Mouse (Mus musculus) frontal cortex, postnatal 14 days (tissue): ENCODE results near the gene Rbm18.

Experiments used
- DNase-seq, 2 experiments: peaks; one replicate each; pipeline ENCODE4 v3.0.0; 2022; ENCODE audit warnings: low spot score in 2 of 2

Rbm18 gene

DNA sequence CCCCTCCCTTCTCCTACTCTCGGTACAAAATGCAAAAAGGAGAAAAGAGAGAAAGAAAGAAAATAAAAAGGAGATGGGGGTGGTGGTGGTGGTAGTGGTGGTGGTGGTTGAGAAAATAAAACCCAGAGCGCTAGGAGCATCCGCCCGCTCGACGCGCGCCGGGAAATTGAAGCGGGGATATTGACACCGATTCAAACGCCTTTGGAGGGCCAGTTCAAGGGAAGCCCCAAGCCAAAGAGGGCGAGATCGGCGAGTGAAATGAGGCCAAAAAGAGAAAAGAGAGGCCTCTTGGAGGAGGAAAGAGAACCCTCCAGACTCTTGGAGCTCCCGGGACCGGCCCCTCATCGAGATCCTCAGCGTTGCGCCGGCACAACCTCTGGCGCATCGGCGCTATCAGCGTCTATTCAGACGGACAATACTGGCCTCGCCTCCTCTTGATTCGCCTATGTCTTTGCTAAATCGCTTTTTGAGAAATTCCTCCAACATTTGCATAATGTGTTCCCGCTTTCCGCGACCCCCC lies 32.1 kb downstream of the Rbm18 start:
- no peak for DNase-seq

DNA sequence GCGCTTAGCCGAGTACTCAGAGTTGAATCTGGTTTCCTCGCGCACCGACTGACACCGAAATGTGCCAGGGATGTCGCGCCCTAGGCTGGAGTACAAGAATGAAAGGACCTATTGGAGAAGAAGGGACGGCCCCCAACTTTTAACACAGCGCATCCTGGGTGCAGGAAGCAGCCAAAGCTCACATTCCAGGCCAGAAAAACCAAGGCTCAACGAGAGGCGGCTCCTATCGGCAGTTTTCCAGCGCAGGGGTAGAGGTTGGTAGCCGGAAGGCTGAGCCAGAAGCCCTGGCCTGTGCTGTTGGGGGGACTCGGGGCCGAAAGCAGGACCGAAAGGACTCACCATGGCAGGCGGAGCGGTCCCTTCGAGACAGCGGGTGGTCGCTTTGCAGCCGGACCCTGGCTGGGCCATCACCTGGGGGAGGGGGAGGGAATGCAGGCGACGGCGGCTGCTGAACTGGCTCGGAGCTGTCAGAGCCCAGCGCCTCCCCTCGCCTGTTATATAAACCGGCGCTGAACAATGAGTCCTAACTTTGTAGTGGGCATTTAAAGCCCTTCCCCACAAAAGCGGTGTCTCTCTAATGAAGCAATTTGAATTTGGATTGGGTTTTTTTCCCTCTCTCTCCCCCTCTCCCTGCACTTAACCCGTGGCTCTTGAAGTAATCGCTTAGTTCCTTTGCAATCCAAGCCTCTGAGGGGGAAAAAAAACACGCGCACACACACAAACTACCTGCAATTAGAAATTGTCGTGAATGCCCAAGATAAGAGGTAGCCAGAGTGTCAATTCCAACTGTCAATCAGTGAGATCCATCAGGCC lies 32.8 kb downstream of the Rbm18 start:
- DNase-seq = no peak

DNA sequence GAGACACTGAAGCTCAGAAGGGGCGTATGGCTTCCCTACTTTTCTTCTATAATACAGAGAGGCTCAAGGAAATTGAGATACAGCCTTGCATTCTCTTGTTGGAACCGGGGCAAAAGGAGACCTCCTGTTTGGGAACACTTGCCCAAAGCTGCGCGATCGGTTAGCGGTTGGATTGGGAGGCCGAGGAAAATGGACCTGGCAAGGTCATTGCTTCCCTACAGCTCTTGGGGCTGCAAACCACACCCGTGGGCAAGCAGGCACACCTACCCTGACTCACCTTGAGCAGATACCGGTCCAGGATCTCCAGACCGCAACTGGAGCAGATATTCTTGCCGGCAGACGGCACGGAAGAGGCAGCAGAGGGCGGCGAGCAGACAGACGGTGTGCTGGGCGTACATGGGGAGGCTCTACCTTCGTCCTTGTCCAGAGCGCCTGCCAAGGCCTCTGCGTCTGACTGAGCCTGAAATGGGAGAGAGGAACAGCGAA lies 33.5 kb downstream of the Rbm18 start:
- DNase-seq = no peak

DNA sequence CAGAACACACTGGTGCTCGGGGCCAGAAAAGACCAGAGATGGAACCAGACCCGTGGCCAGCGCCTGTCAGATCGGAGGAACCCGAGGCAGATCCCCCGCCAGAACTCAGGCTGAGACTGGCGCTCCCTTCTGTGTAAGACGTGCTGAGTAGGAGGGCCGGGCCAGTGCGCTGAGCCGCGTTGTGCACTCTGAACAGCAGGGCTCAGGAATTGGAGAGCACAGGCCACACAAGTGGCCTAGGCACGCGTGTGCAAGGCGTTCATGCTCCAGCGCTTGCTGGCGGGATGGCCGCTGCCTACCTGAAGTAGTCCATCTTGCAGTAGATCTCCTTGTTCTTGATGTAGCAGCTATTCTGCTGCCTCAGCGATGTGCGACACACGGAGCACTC lies 34.0 kb downstream of the Rbm18 start:
- no peak for DNase-seq

DNA sequence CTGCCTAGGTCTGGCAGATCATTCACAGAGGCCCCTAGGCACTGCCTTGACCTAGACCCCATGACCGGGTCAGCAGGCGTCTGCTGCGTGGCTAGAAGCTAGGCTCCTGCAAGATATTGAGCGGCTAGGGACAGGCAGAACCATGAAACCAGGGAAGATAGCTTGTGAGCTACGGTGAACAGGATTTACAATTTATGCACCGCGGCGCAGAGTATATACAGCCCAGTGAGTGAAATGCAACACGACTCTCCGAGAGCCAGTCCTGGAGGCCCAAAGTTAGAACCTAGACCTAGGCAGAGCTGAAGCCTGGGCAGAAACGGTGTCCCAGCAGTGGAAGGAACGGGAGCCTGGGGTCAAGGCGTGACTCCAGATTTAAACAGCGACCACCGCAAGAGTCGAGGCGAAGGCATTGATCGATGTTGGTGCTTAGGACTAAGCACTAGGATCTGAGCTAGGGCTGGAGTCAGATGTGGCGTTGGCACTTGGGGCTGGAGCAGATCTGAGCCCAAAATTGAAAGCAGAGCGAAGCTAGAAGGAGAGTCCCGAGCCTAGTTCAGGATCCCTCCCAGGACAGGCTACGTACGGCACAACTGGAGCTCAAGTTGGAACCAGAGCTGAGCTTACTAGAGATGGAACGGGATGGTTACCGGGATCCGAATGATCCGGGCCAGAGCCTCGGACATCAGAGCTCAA lies 34.6 kb downstream of the Rbm18 start:
- DNase-seq = no peak

DNA sequence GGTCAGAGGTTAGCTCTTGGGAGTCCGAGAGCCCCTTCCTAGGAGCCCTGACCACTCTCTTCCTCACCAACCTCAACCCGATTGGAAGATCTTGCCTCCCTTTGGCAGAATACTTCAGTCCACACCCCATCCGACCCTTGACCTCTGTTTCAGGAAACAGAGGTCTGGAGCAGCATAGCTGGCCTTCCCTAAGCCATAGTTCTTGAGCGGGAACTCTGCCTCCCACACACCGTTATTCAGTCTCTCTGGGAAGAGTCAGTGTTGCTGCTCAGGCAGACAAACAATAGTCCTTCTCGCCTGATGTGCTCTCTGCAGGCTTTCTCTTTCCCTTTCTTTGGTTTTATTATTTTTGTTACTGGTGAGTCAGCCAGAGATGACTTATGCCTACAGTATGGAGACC lies 36.8 kb downstream of the Rbm18 start:
- no peak for DNase-seq

DNA sequence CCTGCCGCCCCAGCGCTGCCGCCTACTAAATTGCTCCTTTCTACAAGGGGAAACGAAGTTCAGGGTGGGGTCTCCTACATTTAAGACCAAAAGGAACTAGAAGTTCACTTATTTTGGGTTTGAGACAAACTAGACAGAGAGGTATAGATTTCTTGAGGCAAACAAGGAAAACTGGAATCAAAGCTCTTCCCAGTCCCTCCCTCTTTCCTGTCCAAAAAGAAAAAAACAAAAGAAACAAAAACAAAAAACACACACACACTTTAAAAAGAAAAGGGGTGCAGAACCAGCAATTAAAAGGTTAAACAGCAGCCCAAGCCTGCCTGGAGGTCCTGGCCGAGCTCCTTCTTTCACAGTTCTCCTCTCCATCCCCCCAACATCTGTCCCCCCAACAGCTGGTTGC lies 38.6 kb downstream of the Rbm18 start:
- no peak for DNase-seq

DNA sequence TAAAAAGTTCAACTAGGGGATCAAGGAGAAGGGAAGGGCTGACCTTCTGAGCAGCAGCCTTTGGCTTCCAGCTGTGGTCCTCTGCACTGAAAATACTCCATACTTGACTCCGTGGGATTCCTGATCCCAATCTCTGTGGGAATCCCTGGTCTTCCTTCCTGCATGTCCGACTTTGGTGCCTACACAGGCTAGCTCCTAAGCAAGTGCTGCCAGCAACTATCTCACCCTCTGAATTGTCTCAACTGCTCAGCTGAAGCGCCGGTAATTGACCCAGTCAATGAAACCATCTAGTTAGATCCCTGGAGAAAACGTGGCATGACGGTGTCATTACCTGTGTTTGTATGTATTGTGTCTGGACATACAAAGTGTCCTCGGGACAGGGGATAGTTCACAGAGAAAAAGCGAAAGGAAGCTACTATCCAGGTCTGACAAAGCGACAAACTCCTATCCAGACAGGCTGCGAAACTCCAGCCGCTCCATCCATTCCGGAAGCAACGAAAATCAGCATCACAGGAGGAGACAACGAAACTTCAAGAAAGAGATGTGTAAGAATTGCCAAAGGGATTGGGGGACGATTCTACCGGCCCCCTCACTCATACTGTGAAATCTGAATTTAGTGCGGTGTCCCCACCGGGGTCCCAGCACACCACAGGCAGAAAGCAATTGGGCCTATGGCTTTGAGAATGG lies 39.3 kb downstream of the Rbm18 start:
- no peak for DNase-seq

DNA sequence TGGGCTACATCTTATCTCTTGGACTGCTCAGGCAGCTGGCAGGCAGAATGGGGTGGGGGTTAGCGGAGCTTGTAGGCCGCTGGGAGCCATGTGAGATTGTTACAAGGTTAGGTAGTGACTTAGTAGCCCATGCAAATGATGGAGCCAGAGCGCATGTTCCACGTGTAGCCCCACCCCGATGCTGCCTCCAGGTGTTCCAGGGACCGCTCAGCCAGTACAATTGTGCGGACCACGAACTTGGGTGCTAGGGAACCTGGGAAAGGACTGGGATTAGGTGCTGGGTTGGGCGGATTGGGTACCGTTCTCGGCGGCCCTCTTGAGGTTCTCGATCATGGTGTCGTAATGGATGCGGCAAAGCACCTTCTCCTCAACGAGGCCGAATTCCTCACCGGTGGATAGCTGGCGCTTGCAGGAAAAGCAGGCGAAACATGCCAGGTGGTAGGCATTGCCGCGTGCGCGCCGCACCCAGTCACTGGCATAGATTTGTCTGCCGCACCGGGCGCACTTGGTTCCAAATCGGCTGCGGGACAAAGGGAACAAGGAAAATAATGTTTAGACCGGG lies 42.6 kb downstream of the Rbm18 start:
- no peak for DNase-seq

DNA sequence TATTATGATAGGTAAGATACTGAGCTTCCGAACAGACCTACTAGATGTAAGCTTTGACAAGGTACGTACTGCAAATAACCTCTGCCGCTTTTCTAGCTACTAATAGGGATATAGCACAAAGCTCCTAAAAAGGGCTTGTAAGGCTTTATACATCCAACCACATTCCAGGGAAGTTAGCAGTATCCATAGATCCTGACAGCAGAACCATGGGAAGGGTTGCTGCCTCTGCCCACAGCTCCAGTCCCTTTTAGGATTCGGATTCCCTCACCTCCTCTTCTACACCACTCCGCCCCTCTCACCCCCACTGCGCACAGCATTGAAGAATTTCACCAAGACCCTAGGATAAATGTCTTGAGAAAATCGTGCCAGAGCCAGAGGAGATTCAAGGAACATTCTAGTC lies 43.3 kb downstream of the Rbm18 start:
- no peak for DNase-seq

DNA sequence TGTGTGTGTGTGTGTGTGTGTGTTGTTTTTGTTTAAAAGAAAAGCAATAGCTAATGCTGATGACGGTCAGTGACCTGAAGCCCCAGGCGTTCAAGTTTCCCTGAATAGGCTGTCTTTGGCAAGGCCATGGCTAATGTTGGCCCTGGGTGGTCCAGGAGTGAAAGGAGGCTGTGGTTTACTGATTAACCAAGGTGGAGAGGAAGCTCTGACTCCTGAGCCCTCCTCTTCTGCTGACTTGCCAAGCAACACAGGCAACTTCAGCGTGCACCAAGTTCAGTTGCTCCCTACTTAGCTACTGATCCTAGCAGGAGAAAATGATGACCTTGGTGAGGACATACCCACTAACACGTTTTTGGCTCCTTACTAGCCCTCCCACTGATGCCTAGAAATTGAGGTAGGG lies 43.8 kb downstream of the Rbm18 start:
- no peak for DNase-seq

DNA sequence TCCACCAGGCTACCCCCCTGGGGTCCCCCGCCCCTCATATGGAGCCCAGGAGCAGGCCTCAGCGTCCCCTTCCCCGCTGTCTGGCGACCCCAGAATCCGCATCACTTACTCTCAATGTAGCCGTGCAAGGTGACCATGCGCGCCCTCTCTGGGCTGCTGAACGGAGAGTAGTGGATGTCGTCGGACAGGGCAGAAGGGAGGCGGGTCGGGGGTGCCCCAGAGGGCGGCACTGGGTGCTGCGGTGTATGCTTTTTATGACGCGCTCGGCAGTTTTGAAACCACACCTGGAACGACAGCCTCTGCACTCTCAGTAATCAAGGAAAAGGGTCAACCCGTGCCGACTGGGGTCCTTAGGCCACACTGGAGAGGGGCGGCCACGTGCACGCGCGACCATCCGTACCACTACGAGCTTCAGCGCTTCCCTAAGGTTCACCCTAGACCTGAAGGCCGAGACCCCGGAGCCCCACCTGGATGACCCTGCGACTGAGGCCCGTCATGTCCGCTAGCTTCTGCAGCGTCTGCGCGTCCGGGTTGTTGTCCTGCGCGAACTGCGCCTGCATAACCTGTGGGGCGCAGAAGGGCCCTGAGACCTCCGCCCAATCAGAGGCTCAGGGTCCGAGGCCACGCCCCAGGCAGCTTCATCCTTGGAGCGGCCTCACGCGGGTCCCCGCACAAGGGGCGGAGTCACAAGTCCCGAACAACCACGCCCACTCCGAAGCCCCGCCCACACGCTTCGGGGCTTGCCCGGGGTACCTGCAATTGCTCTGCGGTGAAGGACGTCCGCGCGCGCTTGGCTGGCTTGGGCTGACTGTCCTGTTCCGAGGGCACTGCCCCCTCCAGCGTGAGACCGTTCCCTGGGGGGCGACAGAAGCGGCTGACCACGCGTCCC lies 45.5 kb downstream of the Rbm18 start:
- peak in 1 of 2 experiments; percentile 20 for DNase-seq

DNA sequence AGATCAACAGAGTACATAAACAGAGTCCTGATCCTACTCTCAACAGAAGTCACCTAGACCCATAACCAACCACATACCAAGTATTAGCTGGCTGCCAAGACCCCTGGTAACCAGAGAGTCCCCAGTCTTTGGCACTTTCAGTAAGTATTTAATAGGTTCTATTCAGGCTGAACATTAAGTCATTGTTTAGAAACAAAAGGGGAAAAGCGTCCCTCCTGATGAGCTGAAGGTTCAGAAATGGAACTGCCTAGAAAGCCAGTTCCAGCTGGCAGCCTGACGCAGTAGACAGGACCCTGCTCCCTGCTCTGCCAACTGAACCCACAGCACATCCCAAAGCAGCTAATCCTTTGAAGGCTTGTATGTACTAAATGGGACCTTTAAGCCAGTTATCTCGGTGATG lies 47.4 kb downstream of the Rbm18 start:
- no peak for DNase-seq

DNA sequence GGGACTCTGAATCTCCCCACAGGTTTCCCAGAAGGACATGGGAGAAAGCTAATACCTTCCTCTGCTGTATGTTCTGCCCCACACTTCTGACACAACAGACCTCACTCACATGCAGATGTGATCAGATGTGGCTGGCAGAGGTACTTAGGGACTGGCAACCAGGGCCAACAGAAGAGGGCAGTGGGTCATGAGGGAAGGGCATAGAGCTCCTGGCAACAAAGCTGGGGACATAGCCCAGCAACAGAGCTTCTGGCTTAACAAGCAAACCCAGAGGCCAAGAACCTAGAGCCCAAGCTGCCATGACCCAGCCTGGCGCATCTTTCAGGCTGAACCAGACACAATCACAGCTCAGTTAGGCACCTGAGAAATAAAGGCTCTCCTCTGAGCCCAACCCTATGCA lies 51.5 kb downstream of the Rbm18 start:
- DNase-seq = no peak

DNA sequence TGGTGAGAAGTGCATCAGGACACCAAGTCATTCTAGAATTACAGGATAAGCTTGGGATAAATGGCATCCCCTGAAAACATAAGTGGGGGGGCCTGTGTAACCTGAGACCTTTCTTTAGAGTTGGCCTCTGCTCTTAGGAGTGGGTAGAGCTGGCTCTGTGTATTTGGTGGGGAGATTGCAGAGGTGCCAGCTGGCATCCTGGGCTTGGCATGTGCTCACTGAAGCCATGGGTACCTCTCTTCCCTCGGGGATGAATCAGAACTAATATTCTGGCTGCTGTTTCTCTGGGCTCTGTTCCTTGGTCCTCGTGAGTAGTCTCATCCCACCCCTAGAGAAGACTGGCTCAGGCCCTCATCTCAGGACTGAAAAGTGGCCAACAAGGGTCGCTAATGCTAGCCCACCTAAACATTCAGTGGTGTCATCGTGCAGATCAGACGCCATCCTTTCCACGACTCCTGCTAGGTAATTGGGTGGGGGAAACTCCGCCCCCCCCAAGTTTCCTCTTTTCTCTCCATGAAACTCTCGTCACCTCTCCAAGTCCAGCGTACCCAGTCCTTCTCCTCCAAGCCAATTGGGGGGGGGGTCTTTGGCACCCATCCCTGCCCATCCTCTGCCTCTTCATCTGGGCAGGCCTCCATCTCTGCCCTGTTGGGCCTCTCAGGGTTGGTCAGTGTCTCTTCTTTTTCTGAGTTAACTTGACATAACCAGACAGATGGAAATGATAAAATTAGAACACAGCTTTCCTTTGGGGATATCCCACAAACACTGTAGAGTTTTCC lies 53.6 kb downstream of the Rbm18 start:
- DNase-seq = no peak

DNA sequence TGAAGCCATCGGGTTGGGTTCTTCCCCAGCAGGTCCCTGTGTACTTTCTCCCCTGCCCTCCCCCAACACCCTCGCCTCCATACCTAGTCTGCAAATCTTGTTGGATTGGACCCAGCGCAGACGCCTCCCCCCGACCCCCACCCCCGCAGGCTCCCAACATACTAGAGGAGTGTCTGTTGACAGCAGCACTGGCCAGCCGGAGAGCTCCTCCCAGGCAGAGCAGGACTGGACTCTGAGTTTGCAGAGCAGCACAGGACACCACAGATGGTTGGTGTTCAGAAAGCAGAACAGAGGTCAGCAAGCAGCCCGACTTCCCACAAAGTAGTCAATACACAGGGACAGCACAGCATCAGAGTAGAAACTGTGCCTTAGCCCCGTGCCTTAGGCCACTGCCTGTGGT lies 55.1 kb downstream of the Rbm18 start:
- no peak for DNase-seq

DNA sequence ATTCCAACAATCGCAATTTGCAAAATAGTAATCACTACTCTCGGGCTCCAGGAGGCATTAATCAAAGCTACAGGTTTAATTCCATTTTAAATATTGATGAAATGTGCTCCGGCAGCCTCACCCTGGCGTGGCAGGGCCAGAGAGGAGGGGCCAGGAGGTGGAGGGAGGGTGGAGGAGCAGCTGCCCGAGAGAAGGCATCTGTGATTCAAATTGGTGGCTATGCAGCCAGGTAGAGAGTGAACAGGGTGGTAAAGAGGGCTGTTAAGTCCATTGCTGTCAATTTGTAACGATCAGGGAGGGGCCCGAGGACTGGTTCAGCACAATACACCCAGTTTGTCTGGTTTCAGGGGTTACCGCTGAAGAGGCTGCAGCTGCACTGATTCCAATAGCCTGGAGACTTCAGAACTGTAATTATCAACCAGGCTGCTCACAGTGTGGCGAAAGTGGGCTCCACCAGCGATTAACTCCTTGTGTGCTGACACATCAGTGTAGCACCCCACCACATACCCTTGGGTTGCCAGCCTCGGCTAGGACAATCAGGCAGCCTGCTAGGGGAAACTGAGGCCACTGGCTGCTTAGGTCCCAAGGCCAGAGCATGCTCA lies 59.3 kb downstream of the Rbm18 start:
- DNase-seq = no peak

DNA sequence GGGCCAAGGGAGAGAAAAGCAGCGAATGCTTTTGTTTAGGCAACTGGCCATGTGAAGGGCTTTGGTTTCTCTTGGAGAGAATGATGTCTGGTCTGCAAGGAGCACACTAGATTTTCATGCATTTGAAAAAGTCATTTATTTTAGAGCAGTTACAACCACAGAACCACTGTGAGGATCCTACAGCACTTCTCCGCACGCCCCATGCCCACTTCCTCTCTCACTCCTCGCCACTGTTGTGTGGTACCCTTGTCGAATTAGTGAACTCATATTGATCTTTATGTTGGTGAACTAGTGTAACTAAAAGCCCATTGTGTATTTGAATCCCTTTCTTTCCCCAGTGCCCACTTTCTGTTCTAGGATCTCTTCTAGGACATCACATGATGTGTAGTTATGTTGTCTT lies 61.4 kb downstream of the Rbm18 start:
- no peak for DNase-seq

DNA sequence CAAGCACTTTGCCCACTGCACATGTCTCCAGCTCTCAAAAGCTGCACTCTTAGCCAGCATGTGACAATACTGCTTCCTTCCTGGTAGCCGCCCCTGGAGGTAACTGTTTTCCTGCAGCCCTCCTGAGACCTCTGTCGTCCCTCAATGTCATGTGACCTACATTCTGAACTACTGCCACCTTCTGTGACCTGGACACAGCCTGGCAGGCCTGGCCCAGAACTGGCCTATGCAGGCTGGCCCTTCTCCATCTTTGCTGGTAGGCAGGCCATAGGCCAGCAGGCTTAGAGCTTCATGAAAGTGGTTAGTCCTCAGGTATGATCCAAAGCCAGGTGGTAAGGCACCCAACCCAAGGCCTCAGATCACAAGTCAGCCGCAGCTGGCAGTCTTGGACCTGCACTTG lies 62.8 kb downstream of the Rbm18 start:
- DNase-seq = no peak
